Mouse (Mus musculus) ES-E14 (cell line): ENCODE data around the gene Dio3. TPM values are rescaled to one million over a fixed set of nuclear protein-coding genes. Genes with fewer than 3 reads are reported as not detected.

Experiments used
- DNase-seq: peaks from one replicate; pipeline ENCODE4 v3.0.0-alpha.2; 2013; ENCODE audit warnings: low read depth, low spot score
- H3K27ac ChIP-seq: 2 replicates; pipeline ENCODE4 v1.5.1; 2012; ENCODE audit warnings: low read depth, mild to moderate bottlenecking, low read length, moderate library complexity, mixed read lengths; ENCODE audit not compliant: poor library complexity, insufficient read depth, severe bottlenecking
- H3K36me3 ChIP-seq: 2 replicates; pipeline ENCODE4 v1.6.1; 2012; ENCODE audit warnings: mild to moderate bottlenecking, low read length, moderate library complexity, mixed read lengths; ENCODE audit not compliant: control insufficient read depth, poor library complexity, insufficient read depth, severe bottlenecking
- H3K4me1 ChIP-seq, 2 experiments: fragments of 150-350 bp in 1 of 2; sonication (generic) in 1 of 2; 2 replicates each; pipeline ENCODE4 v1.6.1; 2012; ENCODE audit warnings: low read length in 2 of 2, mild to moderate bottlenecking in 1 of 2, mixed read lengths in 1 of 2; ENCODE audit not compliant: control insufficient read depth in 2 of 2, insufficient read depth in 2 of 2, poor library complexity in 1 of 2
- H3K4me3 ChIP-seq, 2 experiments: fragments of 150-350 bp in 1 of 2; sonication (generic) in 1 of 2; 2 replicates each; pipeline ENCODE4 v1.5.1; 2012; ENCODE audit warnings: low read length in 2 of 2, low read depth in 1 of 2, mild to moderate bottlenecking in 1 of 2, mixed read lengths in 1 of 2; ENCODE audit not compliant: insufficient read depth in 1 of 2, poor library complexity in 1 of 2, severe bottlenecking in 1 of 2
- H3K9ac ChIP-seq: 2 replicates; pipeline ENCODE4 v1.6.1; 2012; ENCODE audit warnings: low read depth, mild to moderate bottlenecking, low read length, mixed read lengths; ENCODE audit not compliant: poor library complexity, insufficient read depth, severe bottlenecking
- H3K9me3 ChIP-seq: fragments of 150-350 bp; sonication (generic); 2 replicates; pipeline ENCODE4 v1.6.1; 2012; ENCODE audit warnings: low read depth, mild to moderate bottlenecking, low read length; ENCODE audit not compliant: control insufficient read depth, insufficient read depth
- CHD2 ChIP-seq: IDR thresholded peaks from 2 replicates; pipeline ENCODE4 v1.6.1; 2014; ENCODE audit warnings: mild to moderate bottlenecking, low read depth, low read length, inconsistent platforms
- HCFC1 ChIP-seq: IDR thresholded peaks from 2 replicates; pipeline ENCODE4 v1.6.1; 2012; ENCODE audit warnings: low read length, inconsistent platforms, borderline replicate concordance; ENCODE audit not compliant: insufficient read depth
- MAFK ChIP-seq: IDR thresholded peaks from 2 replicates; pipeline ENCODE4 v1.6.1; 2014; ENCODE audit warnings: mild to moderate bottlenecking, low read depth, low read length, inconsistent platforms; ENCODE audit not compliant: insufficient read depth
- ZC3H11A ChIP-seq: IDR thresholded peaks from 2 replicates; pipeline ENCODE4 v1.6.1; 2012; ENCODE audit warnings: low read depth, mild to moderate bottlenecking, inconsistent platforms, low read length, borderline replicate concordance
- ZNF384 ChIP-seq: IDR thresholded peaks from 2 replicates; pipeline ENCODE4 v1.6.1; 2012; ENCODE audit warnings: low read depth, low read length, inconsistent platforms
- in situ Hi-C, 2 experiments: fragments of 600-800 bp; cut with MboI; formaldehyde crosslinking; loops; one replicate each; pipeline ENCODE4 v1.15.1; 2025; ENCODE audit warnings: low sequenced_read_pairs in 2 of 2, inconsistent platforms in 1 of 2; ENCODE audit not compliant: unreplicated experiment in 2 of 2
- total RNA-seq: library from RNA; depleted of rRNA; stranded (reverse); fragments of 300-350 nt; gene quantifications from 2 replicates; pipeline ENCODE4 v1.2.3, GENCODE M21; 2012

Dio3 gene
- total RNA-seq, 1 experiment: 4.7 TPM

DNA sequence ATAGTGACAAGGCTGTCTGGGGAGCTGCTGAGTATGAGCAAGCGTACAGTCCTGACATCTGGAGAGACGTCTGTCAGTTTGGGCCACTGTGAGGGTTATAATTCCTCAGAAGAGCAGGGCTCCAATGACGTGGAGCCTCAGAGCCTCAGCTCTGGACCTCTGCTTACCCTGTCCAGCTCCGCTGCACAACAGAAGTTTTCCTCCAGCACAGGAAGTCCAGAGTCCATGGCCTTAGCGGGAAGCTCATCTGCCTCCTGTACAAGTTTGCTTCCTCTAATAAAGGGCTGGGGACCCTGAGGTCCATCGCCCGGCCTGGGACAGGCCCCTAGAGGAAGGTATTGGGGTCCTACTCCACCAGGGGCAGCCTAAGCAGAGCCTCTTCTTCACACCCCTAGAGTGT is 41.8 kb upstream of the Dio3 start:
- H3K4me3 ChIP-seq: no peak overlapping the region
- no peak overlapping the region for H3K27ac ChIP-seq
- H3K36me3 ChIP-seq: no peaks in the 10 kb centered on the region
- no peak overlapping the region for H3K9ac ChIP-seq
- in situ Hi-C loops: no loop called here
- TF ChIP-seq HCFC1 (no peak), MAFK (no peak), ZC3H11A (no peak), CHD2 (no peak), ZNF384 (no peak)
- H3K4me1 ChIP-seq: no peaks in the 10 kb centered on the region
- no peak for DNase-seq
- no peaks in the 10 kb centered on the region for H3K9me3 ChIP-seq

DNA sequence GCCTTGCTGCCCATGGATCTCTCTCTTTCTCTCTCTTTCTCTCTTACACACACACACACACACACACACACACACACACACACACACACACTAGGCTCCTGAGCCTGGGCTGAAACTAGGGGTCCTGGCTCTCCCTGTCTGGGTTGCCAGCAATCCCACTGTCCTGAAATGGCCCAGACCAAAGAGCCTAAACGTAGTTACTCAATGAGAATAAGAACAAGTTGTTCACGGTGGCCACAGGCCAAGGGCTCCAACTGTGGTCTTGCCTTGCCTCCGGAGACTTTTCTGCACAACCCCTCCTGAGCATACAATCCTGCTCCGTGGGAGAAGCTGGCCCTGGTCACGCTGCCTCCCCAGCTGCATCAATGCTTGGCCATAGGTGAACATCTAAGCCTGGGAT is 39.5 kb upstream of the Dio3 start:
- no peak overlapping the region for H3K27ac ChIP-seq
- no peaks in the 10 kb centered on the region for H3K4me1 ChIP-seq
- H3K9me3 ChIP-seq: no peaks in the 10 kb centered on the region
- TF ChIP-seq HCFC1: no peak
- TF ChIP-seq MAFK: no peak
- H3K4me3 ChIP-seq: no peak overlapping the region
- no peaks in the 10 kb centered on the region for H3K36me3 ChIP-seq
- no peak for DNase-seq
- H3K9ac ChIP-seq: no peak overlapping the region
- in situ Hi-C loops: no loop called here

DNA sequence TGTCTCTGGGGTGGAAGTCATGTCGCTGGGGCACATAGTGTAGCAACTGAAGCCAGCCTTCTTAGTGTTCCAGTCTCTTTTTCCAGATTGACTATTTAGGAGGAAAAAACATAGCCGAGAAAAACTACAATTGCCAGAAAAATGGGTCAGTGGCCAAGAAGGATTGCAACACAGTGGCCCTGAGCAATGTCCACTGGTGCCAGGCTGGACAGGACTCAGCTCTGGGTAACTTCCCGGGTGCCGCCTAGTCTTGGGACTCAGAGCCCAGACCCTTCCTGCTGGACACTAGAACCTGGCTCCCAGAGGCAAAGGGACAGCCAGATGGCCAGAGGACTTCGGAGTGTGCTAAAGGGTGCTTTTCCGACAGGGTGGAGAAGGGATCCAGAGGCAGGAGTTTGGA is 34.3 kb upstream of the Dio3 start:
- Histone ChIP-seq H3K9ac (no peak overlapping the region), H3K4me3 (no peak overlapping the region), H3K9me3 (no peaks in the 10 kb centered on the region), H3K4me1 (no peaks in the 10 kb centered on the region), H3K36me3 (no peaks in the 10 kb centered on the region), H3K27ac (no peak overlapping the region)
- DNase-seq: no peak
- TF ChIP-seq HCFC1: no peak
- no peak for TF ChIP-seq MAFK
- no peak for TF ChIP-seq ZNF384
- TF ChIP-seq ZC3H11A: no peak
- no peak for TF ChIP-seq CHD2
- in situ Hi-C loops: no loop called here

DNA sequence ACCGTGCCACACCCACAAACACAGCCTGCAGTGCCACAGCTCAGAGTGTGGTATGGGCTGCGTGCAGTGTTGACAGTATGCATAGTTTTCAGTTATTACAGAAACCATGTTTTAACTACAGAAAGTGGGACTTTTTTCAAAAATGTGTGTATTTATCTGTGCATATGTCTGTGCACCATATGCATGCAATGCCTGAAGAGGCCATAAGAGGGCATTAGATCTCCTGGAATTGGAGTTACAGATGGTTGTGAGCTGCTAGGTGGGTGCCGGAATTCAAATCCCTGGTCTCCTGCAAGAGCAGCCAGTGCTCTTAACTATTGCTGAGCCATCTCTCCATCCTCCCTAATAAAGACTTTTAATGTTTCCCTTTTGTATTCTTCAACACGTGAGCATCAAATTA is 33.4 kb upstream of the Dio3 start:
- Histone ChIP-seq H3K4me1 (no peaks in the 10 kb centered on the region), H3K27ac (no peak overlapping the region), H3K36me3 (no peaks in the 10 kb centered on the region), H3K9me3 (no peaks in the 10 kb centered on the region), H3K9ac (no peak overlapping the region), H3K4me3 (no peak overlapping the region)
- DNase-seq: no peak
- in situ Hi-C loops: no loop called here
- TF ChIP-seq ZC3H11A: no peak
- TF ChIP-seq MAFK: no peak
- no peak for TF ChIP-seq CHD2
- no peak for TF ChIP-seq HCFC1
- no peak for TF ChIP-seq ZNF384

DNA sequence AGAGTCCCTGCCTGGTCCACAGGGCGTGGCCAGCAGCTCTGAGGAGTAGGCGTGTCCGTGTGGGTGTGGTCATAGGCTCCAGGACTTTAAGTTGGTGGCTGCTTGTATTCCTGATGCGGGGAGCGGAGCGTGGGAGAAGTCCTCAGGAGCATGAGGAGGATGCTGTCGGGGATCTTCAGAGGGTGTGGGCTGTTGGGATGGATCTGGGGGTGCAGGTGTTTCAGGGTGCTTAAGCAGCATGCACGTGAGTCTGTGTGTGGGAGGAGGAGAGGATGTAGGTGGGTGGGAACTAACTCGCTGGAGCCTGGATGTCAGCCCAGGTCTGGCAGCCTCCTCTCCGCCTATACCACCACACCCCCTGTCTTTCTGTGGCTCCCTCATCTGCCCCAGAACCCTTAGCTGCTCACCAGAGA is 26.7 kb upstream of the Dio3 start:
- TF ChIP-seq MAFK (no peak), CHD2 (no peak), ZNF384 (no peak), HCFC1 (no peak), ZC3H11A (no peak)
- Histone ChIP-seq H3K4me1 (peaks cover 0 to 8% of the 10 kb centered on the region in 2 experiments; a peak in 1 of 4 replicates), H3K27ac (no peak overlapping the region), H3K36me3 (no peaks in the 10 kb centered on the region), H3K9ac (no peak overlapping the region), H3K4me3 (no peak overlapping the region), H3K9me3 (no peaks in the 10 kb centered on the region)
- in situ Hi-C loops: no loop called here
- no peak for DNase-seq
